Mouse (Mus musculus): ENCODE measurements around the gene Gm9195. TPM values are rescaled to one million over a fixed set of nuclear protein-coding genes. Genes with fewer than 3 reads are reported as not detected.

Gm9195 gene
- total and polyA plus RNA-seq, 2 experiments from 2014 or later: not detected

DNA sequence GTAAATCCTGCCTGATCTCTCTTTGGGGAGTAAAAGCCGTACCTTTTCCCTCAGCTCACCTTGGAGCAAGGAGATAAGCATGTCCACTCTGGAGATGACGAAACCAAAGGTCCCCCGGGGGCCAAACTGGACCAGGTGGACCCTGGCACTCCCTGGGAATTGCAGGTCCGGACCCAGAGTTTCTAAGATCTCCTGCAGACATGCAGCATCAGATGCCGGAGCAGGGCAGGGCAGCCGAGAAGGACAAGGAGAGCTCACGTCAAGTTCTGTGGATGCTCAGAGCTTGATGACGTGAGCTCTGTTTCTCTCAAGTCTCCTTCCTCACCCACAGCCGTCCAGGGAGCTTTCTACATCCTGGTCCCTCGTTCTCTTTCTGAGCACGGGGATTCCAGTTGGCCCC lies 48.7 kb downstream of the Gm9195 start:
- TF ChIP-seq EP300 (IDR thresholded peaks at IDR 0.05; ENCODE audit: low read depth): no peak
- TF ChIP-seq CTCF (IDR thresholded peaks at IDR 0.05; ENCODE audit: low read depth): no peak
- Histone ChIP-seq H3K4me2 (ENCODE audit: low read depth, low read length) (no peak overlapping the region), H3K4me1 (ENCODE audit: control insufficient read depth, insufficient read depth) (no peaks in the 10 kb centered on the region), H3K36me3 (replicated peaks; ENCODE audit: control insufficient read depth, insufficient read depth, low read length) (no peaks in the 10 kb centered on the region), H3K27me3 (ENCODE audit: control insufficient read depth, insufficient read depth, low read length) (peaks cover 4% of the 10 kb centered on the region; the same call in 1 of the 2 replicates), H3K27ac (ENCODE audit: low read depth) (no peak overlapping the region), H3K9me3 (replicated peaks; ENCODE audit: control insufficient read depth, low read length) (no peaks in the 10 kb centered on the region), H3K9ac (replicated peaks; ENCODE audit: low read depth, low read length) (no peak overlapping the region), H3K4me3 (ENCODE audit: low read depth, low read length) (no peak overlapping the region)
- DNase-seq (ENCODE audit: low spot score) (no peak), ATAC-seq (ENCODE audit: insufficient read depth, low read depth) (no peak)
- 69% methylated on average over 11 of the region's 11 CpGs for WGBS

DNA sequence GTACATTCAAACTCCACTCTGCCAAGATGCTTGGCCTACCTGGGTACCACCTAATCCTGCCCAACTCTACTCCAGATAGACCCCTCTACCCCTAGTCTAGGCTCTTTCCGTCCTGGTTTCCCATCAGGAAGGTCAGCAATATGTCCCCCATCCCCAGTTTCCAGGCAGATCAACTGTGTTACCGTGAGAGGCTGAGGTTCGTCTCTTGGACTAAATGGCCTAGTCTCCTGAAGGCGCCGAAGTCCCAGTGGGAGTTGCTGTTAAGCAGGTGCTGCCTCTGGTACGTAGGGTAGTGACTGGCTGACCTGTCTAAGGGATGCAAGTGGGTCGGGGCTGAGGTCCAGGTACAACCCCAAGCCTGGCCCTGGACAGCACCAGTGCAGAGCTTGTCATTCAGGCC lies 50.7 kb downstream of the Gm9195 start:
- DNase-seq (ENCODE audit: low spot score): no peak
- Histone ChIP-seq H3K27me3 (ENCODE audit: control insufficient read depth, insufficient read depth, low read length) (peaks cover 4% of the 10 kb centered on the region; the same call in 1 of the 2 replicates), H3K4me2 (ENCODE audit: low read depth, low read length) (no peak overlapping the region), H3K9me3 (replicated peaks; ENCODE audit: control insufficient read depth, low read length) (no peaks in the 10 kb centered on the region), H3K36me3 (replicated peaks; ENCODE audit: control insufficient read depth, insufficient read depth, low read length) (no peaks in the 10 kb centered on the region), H3K27ac (ENCODE audit: low read depth) (no peak overlapping the region), H3K9ac (replicated peaks; ENCODE audit: low read depth, low read length) (no peak overlapping the region), H3K4me3 (ENCODE audit: low read depth, low read length) (no peak overlapping the region), H3K4me1 (ENCODE audit: control insufficient read depth, insufficient read depth) (no peaks in the 10 kb centered on the region)
- WGBS: 76% methylated on average over 7 of the region's 7 CpGs
- TF ChIP-seq CTCF (IDR thresholded peaks at IDR 0.05; ENCODE audit: low read depth) (no peak), EP300 (IDR thresholded peaks at IDR 0.05; ENCODE audit: low read depth) (no peak)
- no peak for ATAC-seq (ENCODE audit: insufficient read depth, low read depth)

DNA sequence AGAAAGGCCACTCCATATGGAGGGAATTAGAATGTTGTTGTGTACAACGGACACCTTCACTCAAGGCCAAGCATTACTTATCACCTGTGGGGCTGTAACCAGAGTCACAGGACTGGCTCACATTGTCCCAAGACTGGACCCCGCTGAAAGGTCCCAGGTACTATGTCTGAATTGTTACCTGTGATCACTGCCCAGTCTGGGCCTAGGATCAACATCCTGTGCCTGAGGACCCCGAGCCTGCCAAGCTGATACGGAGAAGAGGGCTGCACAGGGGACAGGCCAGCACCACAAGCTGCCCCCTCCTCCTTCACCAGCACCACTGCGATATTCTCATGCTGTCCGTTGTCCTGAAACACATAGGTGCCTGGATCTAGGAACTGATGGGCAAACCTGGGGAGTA lies 51.2 kb downstream of the Gm9195 start:
- no peak for DNase-seq (ENCODE audit: low spot score)

DNA sequence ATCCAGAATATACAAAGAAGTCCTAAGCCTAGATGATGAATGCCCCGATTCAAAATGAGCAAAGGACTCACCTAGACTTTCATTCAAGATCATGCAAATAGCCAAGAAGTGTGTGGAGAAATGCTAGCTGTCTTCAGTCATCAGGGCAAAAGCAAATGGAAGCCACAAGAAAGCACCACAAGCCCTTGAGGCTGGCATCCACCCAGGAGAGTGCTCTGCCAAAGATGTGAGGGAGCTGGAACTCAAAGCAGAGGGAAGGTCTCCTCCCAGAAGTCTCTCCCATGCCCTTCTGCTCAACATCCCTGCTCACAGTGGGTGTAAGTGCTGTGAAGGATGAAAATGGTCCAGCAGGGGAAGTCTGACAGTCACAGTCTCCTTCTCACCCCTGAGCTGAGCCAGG lies 52.7 kb downstream of the Gm9195 start:
- Histone ChIP-seq H3K4me3 (ENCODE audit: low read depth, low read length) (no peak overlapping the region), H3K9me3 (replicated peaks; ENCODE audit: control insufficient read depth, low read length) (no peaks in the 10 kb centered on the region), H3K27me3 (ENCODE audit: control insufficient read depth, insufficient read depth, low read length) (peaks cover 4% of the 10 kb centered on the region; the same call in 1 of the 2 replicates), H3K27ac (ENCODE audit: low read depth) (no peak overlapping the region), H3K4me2 (ENCODE audit: low read depth, low read length) (no peak overlapping the region), H3K9ac (replicated peaks; ENCODE audit: low read depth, low read length) (no peak overlapping the region), H3K4me1 (ENCODE audit: control insufficient read depth, insufficient read depth) (no peaks in the 10 kb centered on the region), H3K36me3 (replicated peaks; ENCODE audit: control insufficient read depth, insufficient read depth, low read length) (no peaks in the 10 kb centered on the region)
- TF ChIP-seq CTCF (IDR thresholded peaks at IDR 0.05; ENCODE audit: low read depth): no peak
- no peak for TF ChIP-seq EP300 (IDR thresholded peaks at IDR 0.05; ENCODE audit: low read depth)
- DNase-seq (ENCODE audit: low spot score): no peak
- 76% methylated on average over 1 of the region's 1 CpGs for WGBS
- ATAC-seq (ENCODE audit: insufficient read depth, low read depth): no peak

More for the DNA sequence above, 51.2 kb downstream of the Gm9195 start:
- H3K36me3 ChIP-seq (replicated peaks; ENCODE audit: control insufficient read depth, insufficient read depth, low read length): no peaks in the 10 kb centered on the region
- no peaks in the 10 kb centered on the region for H3K9me3 ChIP-seq (replicated peaks; ENCODE audit: control insufficient read depth, low read length)
- no peak for TF ChIP-seq CTCF (IDR thresholded peaks at IDR 0.05; ENCODE audit: low read depth)
- no peak for TF ChIP-seq EP300 (IDR thresholded peaks at IDR 0.05; ENCODE audit: low read depth)
- ATAC-seq (ENCODE audit: insufficient read depth, low read depth): no peak
- peaks cover 4% of the 10 kb centered on the region; the same call in 1 of the 2 replicates for H3K27me3 ChIP-seq (ENCODE audit: control insufficient read depth, insufficient read depth, low read length)
- H3K4me2 ChIP-seq (ENCODE audit: low read depth, low read length): no peak overlapping the region
- no peak overlapping the region for H3K4me3 ChIP-seq (ENCODE audit: low read depth, low read length)
- H3K9ac ChIP-seq (replicated peaks; ENCODE audit: low read depth, low read length): no peak overlapping the region
- H3K27ac ChIP-seq (ENCODE audit: low read depth): no peak overlapping the region
- no peaks in the 10 kb centered on the region for H3K4me1 ChIP-seq (ENCODE audit: control insufficient read depth, insufficient read depth)
- WGBS: 69% methylated on average over 6 of the region's 6 CpGs

DNA sequence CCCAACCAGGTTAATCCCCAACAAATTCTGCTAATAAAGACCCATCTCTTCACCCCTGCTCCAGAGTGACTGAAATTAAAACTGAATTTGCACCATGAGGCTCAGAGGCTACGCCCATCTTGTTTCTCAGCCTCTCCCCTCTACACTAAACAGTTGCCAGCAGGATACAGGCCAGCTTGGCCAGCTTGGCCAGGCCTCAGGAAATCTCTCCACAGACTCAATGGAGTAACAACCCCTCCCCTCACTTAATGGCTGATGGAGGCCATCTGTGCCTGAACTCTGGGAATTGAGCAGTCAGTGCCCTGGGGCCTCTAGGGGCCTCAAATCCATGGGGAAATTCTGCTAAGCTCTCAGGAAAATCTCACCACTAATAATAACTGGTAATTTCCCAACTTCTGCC lies 101.9 kb downstream of the Gm9195 start:
- Histone ChIP-seq H3K36me3 (replicated peaks; ENCODE audit: control insufficient read depth, insufficient read depth, low read length) (no peaks in the 10 kb centered on the region), H3K9me3 (replicated peaks; ENCODE audit: control insufficient read depth, low read length) (no peaks in the 10 kb centered on the region), H3K4me3 (ENCODE audit: low read depth, low read length) (no peak overlapping the region), H3K27ac (ENCODE audit: low read depth) (no peak overlapping the region), H3K4me2 (ENCODE audit: low read depth, low read length) (no peak overlapping the region), H3K9ac (replicated peaks; ENCODE audit: low read depth, low read length) (no peak overlapping the region), H3K4me1 (ENCODE audit: control insufficient read depth, insufficient read depth) (no peaks in the 10 kb centered on the region), H3K27me3 (ENCODE audit: control insufficient read depth, insufficient read depth, low read length) (no peaks in the 10 kb centered on the region)
- no peak for TF ChIP-seq CTCF (IDR thresholded peaks at IDR 0.05; ENCODE audit: low read depth)
- no peak for TF ChIP-seq EP300 (IDR thresholded peaks at IDR 0.05; ENCODE audit: low read depth)
- WGBS: 58% methylated on average over 1 of the region's 1 CpGs
- ATAC-seq (ENCODE audit: insufficient read depth, low read depth): no peak; the same call in 1 of the 2 replicates
- DNase-seq (ENCODE audit: low spot score): no peak

DNA sequence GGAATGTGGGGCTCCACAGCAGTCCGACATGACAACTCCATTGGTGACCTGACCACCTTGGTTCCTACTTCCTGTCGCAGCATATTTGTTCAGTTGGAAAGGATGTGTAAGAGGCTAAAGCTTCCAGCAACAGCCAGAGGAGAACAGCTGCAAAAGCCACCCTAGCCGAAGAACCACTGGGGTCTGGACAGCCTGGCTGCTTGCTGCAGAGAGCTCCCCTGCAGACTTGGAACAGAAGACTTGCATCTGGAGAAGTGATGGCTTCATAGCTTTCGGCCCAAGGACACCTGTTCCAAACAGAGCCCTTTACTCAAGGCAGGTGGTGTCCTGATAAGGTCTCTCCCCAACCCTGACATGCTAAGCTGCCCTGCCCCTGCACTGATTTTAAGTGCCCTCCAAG lies 102.3 kb downstream of the Gm9195 start:
- no peaks in the 10 kb centered on the region for H3K36me3 ChIP-seq (replicated peaks; ENCODE audit: control insufficient read depth, insufficient read depth, low read length)
- no peak for ATAC-seq (ENCODE audit: insufficient read depth, low read depth)
- no peaks in the 10 kb centered on the region for H3K27me3 ChIP-seq (ENCODE audit: control insufficient read depth, insufficient read depth, low read length)
- no peak overlapping the region for H3K9ac ChIP-seq (replicated peaks; ENCODE audit: low read depth, low read length)
- H3K9me3 ChIP-seq (replicated peaks; ENCODE audit: control insufficient read depth, low read length): no peaks in the 10 kb centered on the region
- no peak overlapping the region for H3K27ac ChIP-seq (ENCODE audit: low read depth)
- DNase-seq (ENCODE audit: low spot score): no peak
- H3K4me2 ChIP-seq (ENCODE audit: low read depth, low read length): no peak overlapping the region
- no peak overlapping the region for H3K4me3 ChIP-seq (ENCODE audit: low read depth, low read length)
- 68% methylated on average over 4 of the region's 4 CpGs for WGBS
- H3K4me1 ChIP-seq (ENCODE audit: control insufficient read depth, insufficient read depth): no peaks in the 10 kb centered on the region
- TF ChIP-seq CTCF (IDR thresholded peaks at IDR 0.05; ENCODE audit: low read depth) (no peak), EP300 (IDR thresholded peaks at IDR 0.05; ENCODE audit: low read depth) (no peak)
